Mouse (Mus musculus) liver, adult 2 months (tissue): Measurements from ENCODE around the gene Aspdh.

Experiments used
- CTCF ChIP-seq: fragments of 200-500 bp; IDR thresholded peaks from 2 replicates; pipeline ENCODE4 v1.5.1; 2011; ENCODE audit warnings: low read depth, low read length, control low read depth
- POLR2A ChIP-seq: fragments of 200-500 bp; IDR thresholded peaks from 2 replicates; pipeline ENCODE4 v1.6.1; 2011; ENCODE audit warnings: low read length, control low read depth; ENCODE audit not compliant: insufficient read depth; ENCODE audit errors: extremely low read depth

DNA sequence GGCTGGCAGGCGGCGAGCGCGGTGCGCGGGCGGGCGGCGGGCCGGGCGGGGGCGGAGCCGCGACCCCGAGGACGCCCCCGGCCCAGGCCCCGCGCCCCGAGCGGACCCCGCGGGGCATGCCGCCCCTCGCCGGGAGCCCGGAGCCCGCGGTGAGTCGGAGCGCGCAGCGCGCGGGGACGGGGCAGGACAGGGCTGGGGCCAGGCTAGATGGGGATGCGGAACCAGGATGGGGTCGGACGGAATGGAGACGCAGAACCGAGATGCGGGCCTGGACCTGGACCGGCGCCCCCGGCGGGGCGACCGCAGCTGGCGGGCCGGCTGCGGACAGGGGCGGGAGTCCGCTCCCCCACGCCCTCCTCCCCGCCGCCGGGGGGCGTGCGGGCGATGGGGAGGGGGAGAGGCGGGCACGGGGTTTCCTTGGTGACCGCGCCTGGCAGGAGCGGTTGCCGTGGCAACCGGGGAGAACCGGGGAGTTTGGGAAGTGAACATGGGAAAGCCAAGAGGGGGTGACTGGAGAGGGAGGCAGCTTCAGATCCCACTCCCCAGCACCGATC is 36.1 kb upstream of the Aspdh start, which contains the start of gene Lrrc4b:
- no peak for TF ChIP-seq CTCF
- no peak for TF ChIP-seq POLR2A
